Mouse (Mus musculus) adrenal gland, adult 2 months (tissue): ENCODE results near the gene Amigo2. TPM values are rescaled to one million over a fixed set of nuclear protein-coding genes. Genes with fewer than 3 reads are reported as not detected.

Experiments
- DNase-seq: peaks from one replicate; pipeline ENCODE4 v3.0.0; 2021
- polyA plus RNA-seq: library from polyadenylated mRNA; depleted of rRNA; stranded (reverse); fragments of >200 nt; gene quantifications from 2 replicates; pipeline ENCODE4 v1.2.3, GENCODE M21; 2012
- total RNA-seq, 2 experiments: library from RNA; stranded (reverse); gene quantifications; 2 replicates each; pipeline ENCODE4 v1.2.3; 2021

The Amigo2 gene
- total and polyA plus RNA-seq, 3 experiments, result 0.88 to 11.1 (median 7.1) TPM

GRCm38 (mm10) chr15:97267094-97267695 lies 20.1 kb upstream of the Amigo2 start:
- DNase-seq, result no peak

DNA sequence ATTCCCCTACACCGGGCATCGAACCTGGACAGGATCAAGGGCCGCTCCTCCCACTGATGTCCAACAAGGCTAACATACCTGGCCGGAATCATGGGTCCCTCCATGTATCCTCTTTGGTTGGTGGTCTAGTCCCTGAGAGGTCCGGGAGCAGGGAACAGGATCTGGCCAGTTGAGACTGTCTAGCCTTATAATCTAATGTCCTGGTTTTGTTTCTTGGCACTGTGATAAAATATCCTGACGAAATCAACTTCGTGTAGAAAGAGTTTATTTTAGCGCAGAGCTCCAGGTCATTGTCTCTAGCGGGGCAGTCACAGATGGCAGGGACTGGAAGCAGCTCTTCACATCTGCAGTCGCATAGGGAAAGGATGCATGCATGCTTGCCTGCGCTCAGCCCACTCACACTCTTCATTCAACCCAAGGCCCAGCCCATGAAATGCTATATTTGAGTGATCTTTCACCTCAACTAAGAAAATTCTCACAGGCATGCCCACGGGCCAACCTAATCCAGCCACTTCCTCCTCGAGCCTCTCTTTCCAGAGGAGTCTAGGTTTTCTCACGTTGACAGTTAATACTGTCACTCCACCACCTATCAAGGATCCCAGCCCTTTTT lies 19.3 kb upstream of the Amigo2 start:
- no peak for DNase-seq

DNA sequence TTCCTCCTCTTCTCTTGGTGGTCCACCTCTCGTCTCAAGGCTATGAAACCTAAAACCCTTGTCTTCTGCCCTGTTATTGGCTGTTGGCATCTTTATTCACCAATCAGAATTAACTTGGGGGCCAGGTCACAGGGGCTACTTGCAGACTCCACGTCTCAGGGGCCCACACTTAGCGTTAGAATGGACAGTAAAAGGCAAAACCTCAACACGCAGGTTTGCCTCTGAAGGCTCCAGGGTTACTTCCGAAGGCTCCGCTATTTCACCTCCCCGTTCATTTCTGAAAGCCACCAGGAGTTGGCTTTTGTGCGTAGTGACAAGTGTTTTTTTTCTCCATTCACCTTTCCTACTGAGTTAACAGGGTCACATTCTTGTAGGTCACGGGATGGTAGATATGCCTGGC lies 15.2 kb upstream of the Amigo2 start:
- DNase-seq, result no peak

- DNase-seq, result no peak
These were observed 13.0 kb upstream of the Amigo2 start for GRCm38 (mm10) chr15:97259968-97260597.

DNA sequence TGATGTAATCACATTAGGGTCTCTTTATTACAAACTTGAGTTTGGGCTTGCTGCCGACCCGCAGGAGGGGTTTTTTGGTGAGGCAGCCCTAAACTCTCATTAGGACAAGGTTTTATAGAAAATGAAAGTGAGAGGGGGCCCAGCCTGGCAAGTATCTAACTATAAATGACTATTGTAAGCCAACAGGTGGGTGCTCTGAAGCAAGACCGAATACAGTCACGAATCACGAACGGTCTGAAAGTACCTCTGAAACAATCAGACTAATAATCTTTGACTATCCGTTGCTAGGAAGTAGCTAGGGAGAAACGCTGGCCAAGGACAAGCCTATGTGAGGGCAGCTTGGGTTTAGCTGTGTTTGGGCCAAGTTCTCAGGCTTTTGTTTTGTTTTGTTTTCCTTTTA lies 12.2 kb upstream of the Amigo2 start:
- DNase-seq, result no peak

GRCm38 (mm10) chr15:97258483-97259230 lies 11.6 kb upstream of the Amigo2 start:
- no peak for DNase-seq

- DNase-seq, result no peak
These were observed 10.2 kb upstream of the Amigo2 start for GRCm38 (mm10) chr15:97257206-97257775.

- DNase-seq, result no peak
These were observed 9.3 kb upstream of the Amigo2 start for GRCm38 (mm10) chr15:97256411-97256810.

DNA sequence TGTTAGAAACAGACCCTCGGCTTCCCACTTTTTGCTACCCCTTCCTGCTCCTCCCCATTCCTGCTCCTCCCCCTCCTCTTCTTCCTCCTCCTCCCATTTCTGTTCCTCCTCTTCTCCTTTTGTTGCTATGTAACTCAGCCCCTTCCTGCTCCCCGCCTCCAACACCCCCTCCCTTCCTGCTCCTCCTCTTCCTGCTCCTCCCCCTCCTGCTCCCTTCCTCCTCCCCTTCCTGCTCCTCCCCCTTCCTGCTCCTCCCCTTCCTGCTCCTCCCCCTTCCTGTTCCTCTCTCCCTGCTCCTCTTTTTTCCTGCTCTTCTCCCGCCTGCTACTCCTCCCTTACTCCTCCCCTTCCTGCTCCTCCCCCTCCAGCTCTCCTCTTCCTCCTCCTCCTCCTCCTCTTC lies 8.7 kb upstream of the Amigo2 start:
- no peak for DNase-seq

- DNase-seq, result no peak
These were observed 7.3 kb upstream of the Amigo2 start for GRCm38 (mm10) chr15:97254375-97254774.

- no peak for DNase-seq
These were observed 5.5 kb upstream of the Amigo2 start for GRCm38 (mm10) chr15:97252493-97253034.

DNA sequence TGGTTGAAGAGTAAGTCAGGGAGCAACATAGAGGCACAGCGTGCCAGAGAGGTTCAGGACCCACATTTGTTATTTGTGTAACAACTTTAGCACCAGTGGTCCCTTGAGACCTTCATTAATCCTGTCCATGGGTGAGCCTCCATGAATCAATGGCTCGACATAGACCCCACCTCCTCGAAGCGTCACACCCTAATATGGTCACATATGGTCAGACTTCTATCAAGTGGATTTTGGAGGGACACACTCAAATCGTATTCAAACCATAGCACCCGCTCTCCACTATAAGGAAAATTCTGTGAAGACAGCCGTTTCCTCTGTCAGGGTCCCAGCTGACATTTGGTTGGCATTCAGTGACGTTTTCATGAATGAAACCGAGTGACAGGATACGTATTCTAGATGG lies 2.2 kb upstream of the Amigo2 start:
- DNase-seq, result no peak

- DNase-seq, result peak; percentile 41
These were observed 1.2 kb upstream of the Amigo2 start for GRCm38 (mm10) chr15:97248296-97248695.

GRCm38 (mm10) chr15:97247791-97248161 lies 689 bp upstream of the Amigo2 start:
- no peak for DNase-seq

- no peak for DNase-seq
These were observed 831 bp downstream of the Amigo2 start for GRCm38 (mm10) chr15:97246256-97246655.

GRCm38 (mm10) chr15:97245392-97245791 lies 1.7 kb downstream of the Amigo2 start:
- no peak for DNase-seq

GRCm38 (mm10) chr15:97236943-97237342 lies 10.1 kb downstream of the Amigo2 start:
- peak; percentile 49 for DNase-seq

DNA sequence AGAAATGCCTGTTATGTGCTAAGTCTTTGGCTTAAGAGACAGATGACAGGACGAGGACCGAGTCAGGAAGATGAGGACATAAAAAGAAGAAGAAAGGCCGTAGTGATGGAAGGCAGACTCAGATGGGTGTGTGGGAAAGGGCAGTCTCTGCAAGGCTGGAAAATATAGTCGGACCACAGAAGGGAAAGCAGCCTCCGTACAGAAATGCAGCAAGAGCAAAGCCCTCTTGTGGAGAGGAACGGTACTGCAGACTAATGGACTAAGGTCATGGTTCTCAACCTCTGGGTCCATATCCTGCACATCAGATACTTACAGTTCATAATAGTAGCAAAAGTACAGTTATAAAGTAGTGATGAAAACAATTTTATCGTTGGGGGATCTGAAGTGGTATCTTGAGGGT lies 11.9 kb downstream of the Amigo2 start:
- DNase-seq, result peak; percentile 52

DNA sequence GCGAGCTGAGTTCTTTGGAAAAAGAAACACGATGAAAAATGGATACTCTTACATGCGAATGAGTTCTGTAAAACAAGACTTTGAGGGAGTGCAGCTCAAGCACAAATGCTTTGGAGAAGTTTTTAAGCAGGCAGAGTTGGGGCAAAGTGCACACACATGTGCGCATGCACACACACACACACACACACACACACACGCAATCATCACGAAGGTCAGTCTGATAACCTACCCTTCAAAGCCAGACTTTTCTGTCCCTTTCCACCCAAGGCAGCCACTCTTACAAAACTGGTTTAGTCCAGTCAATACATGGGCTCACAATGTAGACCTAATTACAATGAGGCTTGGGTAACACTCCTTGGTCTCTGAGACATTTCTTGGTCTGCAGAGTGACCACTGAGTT lies 13.0 kb downstream of the Amigo2 start:
- DNase-seq, result no peak

- peak; percentile 28 for DNase-seq
These were observed 17.5 kb downstream of the Amigo2 start for GRCm38 (mm10) chr15:97229494-97230077.

DNA sequence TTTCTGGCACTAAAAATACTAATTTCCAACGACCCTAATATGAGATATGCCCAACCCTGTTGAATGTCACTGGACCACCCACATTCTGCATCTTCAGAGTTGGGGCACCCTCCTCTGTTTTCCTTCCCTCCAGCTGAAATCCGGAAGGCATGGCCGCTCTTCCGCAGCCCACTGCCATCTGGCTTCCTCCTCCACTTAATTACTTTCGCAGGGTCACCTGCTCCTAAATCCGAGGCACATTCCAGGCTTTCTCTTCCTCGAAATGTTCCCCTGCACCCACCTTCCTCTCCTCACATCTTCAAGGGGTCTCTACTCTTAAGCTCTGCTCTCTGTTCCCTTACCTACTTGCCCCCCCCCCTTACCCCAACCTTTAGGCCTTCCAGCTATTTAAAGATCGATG lies 23.1 kb downstream of the Amigo2 start:
- DNase-seq, result no peak

DNA sequence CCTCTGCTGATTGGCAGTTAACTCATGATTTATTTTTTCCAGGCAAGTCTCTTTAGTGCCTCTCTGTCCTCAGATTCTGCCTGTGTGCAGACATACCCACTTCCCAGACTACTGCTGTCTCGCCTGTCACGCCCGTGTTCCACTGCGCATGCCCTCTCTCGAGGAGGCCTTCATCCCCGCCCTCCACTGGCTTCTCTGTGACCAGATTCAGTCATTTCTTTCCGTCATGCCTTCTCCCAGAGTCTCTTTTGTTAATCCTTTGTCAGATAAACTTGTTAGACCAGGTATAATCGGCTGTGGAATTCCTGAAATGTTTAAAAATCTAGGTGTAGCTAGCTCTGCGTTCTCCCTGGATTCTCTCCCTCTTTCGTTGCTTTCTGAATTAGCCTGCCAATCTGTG lies 23.7 kb downstream of the Amigo2 start:
- no peak for DNase-seq
